Mouse (Mus musculus) frontal cortex, postnatal 36 days (tissue): ENCODE results near the gene Grik3.

Experiments
- DNase-seq, 2 experiments: peaks; one replicate each; pipeline ENCODE4 v3.0.0; 2022; ENCODE audit warnings: low spot score in 2 of 2

Gene Grik3

DNA sequence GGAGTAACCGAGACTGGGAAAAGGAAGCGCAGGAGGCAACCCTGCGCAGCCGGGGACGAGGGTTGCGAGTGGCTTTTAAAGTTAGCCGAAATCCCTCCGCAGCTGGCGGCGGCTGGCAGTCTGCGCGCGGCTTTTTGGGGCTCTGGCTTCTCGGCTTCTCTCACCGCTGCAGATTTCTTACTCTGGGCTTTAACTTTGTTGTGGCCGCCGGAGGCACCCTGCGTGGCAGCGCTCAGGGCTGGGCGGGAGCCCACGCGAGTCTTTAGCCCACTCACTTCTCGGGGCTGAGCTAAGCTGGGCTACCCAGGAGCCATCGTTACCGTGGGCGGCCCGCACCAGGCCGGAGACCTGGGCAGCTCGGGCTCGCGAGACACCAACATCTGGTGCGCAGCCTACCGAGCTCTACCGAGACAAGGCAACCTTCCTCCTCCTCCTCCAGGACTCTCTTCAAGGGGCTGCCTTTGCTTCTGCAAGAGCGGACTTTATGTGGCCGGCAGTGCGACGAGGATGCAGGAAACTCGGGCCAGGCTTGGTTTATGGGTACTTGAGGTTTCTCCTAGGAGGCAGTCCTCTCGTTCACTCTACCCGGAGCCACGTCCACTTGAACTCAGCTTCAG lies 1.1 kb downstream of the Grik3 start:
- DNase-seq: peak in 1 of 2 experiments; percentile 24

DNA sequence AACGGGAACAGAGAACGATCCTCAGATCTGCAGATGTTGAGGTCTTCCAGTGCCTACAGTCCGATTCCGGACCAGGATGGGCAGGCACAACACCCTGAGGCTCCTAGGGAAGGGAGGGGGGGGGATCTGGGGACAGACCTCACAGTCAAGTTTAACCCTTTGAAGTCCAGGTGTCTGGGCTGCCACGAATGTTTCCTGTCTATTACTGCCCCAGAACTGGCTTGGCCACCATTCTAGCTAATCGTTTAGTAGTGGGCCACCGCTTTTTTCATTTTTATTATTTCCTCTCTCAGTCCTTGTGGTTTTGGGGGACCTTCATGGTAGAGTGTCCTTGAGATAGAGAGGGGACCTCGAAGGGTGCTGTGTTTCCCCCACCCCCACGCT lies 1.6 kb downstream of the Grik3 start:
- DNase-seq: no peak

DNA sequence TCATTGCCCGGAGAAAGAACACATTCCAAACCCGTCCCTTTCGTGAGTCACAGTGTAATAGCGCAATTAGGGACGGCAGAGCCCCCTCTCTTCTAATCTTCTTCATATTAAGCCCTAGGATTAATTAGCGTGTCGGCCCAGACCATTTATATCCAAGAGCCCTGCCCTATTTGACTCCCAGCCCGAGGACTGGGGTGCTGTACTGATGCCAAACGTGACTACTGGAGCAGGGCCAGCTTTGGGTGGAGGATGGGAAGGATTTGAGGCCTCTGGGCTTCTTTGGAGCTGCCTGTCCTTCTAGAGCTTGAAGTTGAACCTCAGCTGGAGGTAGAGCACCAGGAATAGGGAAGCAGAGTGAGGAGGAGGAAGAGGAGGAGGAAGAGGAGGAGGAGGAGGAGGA lies 2.2 kb downstream of the Grik3 start:
- DNase-seq: no peak

DNA sequence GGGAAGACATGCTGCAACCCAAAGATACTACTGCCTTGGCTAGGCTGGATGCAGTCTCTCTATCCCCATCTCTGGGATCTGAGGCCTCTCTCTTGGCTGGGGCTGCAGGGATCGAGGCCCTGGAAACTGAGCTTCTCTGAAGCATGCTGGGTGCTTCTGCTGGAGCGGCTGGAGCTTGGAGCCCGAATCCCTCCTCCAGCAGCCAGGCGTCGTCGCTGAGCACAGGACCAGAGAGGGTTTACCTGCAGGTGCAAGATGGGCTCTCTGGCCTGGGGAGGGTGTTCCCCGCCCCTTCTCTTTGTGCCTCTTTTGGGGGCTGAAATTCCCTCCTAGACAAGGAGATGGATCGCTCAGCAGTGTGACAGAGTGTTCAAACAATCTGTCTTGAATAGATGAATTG lies 2.6 kb downstream of the Grik3 start:
- no peak for DNase-seq

DNA sequence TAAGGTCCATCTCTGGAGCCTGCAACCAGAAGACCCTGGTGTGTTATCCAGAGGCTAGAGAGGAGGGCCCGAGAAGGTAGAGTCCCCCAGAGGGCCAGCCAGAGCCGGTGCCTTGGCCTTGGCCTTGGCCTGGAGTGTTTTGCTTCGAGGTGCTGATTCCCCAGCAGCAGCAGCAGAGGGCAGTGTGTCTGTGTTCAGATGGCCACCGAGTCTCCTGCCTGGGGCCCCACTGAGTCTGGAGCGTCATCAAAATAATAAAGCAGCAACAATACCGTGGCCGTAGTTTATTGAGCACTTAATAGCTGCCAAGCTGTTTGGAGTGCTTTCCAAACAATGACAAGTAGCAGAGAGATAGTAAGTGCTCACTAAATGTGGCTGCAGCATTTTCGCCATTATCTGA lies 5.0 kb downstream of the Grik3 start:
- DNase-seq: no peak

DNA sequence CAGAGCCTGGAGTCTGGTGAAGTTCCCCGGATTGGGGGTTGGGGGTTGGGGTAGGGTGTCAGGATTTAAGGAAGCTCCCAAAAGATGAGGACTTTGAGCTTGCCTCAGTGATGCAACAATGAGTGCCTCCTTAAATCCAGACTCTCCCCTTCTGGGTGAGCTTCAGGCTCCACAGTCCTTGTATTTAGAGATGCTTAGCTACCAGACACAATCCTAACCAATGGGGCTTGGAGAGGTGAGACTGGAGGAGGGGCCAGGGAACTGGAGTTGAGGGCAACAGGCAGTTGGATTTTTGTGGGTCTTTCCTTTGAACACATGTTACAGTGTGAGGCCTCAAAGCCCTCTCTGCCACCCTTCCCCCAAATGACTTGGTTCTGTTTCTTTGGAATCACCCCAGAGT lies 6.5 kb downstream of the Grik3 start:
- DNase-seq: no peak

DNA sequence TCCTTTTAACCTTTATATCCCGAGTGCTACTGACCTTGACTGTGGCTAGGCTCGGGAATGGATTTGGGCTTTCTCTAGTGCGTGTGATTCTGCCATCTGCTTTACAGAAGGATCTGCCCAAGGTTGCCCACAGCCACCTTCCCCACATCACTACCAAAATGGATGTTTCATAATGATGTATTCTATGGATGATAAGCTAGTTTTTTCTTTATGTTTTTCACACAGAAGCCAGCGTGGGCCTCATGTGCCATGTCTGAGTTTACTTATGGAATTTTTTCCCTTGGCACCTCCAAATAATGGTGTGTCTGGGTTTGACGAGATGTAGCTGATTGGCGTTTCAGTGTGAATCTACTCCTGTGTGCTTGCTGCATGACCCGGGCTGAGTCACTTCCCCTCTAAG lies 7.0 kb downstream of the Grik3 start:
- peak in 1 of 2 experiments; percentile 47 for DNase-seq

DNA sequence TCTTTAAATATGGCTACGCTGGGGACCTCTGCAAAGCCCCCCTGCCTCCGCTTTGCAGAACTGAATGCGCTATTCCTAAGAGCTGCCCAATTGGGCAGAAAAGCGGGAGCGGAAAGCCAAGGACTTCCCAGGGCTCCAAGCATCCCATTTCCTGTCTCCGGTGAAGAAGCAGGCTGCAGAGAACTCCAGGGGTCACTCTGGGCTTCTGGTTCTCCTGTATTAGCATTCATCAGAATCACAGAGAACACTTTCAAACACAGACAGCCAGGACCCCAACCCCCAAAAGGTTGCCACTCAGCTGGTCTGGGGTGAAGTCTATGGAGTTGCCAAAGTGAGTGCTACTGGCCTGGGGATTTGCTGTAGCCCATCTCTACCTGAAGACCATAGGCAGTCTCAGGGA lies 8.4 kb downstream of the Grik3 start:
- DNase-seq: no peak

DNA sequence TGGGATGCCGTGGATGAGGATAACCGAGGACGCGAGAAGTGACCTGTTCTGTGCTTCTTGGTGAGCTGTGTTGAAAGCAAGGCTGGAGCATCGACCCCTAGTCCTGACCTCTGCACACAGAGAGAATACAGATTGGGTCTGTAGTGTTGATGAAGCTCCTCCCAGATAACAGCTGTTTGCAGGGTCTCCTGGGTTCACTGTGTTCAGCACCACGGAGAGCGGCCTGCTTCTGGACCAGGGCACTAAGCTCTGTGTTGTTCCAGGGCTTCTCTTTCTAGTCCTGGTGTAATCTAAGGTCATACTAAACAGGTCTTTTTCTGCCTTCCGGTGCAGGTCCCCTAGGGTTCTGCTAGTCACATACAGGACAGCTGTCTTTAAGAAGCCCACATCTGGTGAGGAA lies 12.4 kb downstream of the Grik3 start:
- no peak for DNase-seq

DNA sequence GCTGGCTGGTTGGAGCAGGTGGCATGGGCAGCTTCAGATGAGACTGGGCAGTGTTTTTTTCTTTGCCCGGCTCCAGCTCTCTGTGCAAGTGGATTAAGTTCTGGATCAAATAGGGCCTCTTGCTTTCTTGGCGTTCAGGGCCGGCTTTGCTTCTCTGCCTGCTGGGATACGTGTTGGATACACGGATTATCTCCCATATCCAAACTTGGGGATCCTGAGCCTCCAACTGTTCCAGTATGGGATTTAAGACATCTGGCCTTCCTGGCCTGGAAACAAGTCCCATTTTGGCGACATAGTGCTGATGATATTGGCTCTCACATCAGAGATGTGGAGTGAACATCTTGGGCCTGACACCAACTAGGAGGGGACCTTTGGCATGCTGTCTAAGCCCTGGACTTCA lies 21.9 kb downstream of the Grik3 start:
- no peak for DNase-seq

DNA sequence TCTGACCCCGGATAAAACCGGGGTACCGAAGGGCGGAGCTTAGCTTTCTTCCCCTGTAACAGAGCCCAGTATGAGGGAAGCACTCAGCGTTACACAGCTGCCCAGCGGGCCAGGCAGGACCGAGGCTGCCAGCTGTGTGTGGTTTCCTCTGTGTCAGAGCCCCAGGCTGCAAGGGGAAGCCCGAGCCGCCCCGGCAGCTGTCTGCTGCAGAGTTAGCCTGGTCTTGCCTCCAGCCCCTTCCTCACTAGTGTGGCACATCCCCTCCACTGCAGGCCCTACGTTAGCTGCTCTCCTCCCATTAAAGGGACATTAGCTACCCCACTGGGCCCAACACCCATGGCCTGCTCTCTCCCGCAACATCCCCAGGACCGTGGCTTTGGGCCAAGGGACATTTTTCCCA lies 25.1 kb downstream of the Grik3 start:
- no peak for DNase-seq

DNA sequence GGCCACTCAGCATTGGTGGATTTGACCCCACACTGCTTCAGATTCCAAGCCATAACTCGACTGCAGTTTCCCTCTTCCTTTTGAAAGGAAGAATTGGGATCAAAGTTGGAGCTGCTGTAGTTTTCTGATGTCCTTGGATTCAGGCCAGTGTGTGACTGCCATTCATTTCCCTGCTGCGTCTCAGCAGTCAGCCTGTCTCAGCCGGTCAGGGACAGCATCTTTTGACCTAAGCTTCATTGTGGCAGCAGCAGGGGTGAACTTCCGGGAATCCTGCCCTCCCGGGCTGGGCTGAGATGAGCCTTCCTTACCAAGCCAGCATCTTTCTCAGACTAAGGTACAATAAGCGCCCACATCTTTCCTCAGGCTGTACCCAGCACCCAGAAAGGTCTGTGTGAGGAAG lies 26.1 kb downstream of the Grik3 start:
- no peak for DNase-seq

DNA sequence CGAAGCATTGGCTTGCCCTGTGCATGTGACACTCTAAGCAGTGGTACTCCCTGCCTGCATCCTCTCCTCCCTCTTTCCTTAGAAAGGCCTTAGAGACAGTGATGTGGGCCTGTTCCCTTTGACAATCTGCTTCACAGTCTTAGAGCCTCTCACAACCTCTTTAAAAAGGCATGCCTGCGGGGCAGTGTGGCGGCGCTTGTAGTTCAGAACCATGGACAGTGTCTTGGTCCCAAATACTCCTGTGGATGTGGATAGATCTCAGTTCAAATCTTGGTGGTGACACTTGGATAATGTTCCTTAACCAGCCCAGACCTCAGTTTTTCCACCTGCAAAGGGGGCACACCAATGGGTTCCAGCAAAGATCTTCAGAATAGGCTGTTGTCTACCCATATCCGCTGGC lies 28.4 kb downstream of the Grik3 start:
- no peak for DNase-seq

DNA sequence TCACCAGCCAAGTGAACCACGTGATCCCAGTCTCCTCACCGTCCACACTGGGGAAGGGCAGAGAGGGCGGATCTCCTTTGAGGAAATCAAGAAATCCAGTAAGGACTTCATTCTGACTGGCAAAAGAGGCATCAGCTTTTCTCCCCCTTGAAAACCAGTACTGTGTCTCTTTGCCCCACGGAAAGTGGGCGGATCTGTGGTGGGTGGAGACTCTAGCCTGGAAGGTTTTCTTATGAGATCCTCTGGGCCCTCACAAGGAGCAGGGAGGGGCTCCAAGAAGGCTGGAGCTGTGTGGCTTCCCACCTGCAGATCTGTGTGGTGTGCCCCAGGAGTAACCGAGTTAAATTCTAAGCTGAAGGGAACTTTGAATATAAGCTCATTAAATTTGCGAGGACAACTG lies 32.4 kb downstream of the Grik3 start:
- DNase-seq: no peak

DNA sequence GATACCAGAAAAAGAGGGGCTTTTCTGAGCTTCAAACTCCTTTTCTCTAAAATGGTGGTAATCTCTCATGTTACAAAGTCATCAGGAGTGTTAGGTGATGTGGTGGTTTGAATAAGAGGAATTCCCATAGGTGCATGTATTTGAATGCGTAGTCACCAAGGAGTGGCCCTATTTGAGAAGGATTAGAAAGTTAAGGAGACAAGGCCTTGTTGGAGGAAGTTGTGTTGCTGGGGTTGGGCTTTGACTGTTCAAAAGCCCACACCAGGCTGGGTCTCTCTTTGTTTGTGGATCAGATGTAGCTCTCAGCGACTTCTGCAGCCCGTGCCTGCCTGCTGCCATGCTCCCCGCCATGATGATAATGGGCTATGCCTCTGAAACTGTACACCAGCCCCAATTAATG lies 34.8 kb downstream of the Grik3 start:
- no peak for DNase-seq

DNA sequence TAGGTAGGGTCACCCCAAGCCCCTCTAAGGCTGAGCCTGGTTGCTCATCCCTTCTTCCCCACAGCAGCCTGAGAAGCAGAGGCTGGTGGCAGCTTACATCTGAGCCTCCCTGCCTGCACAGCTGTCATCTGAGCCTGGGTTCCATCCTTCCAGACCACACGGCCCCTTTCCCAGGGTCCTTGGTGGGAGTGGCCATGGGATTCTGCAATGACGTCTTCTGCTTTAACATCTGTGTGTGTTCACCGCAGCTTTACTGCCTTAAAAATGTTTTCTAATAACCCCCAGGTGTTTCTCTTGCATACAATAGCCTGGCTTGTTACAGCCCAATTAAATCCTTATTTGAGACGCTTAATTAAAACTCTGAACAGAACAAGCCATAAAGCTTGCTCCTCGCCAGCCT lies 35.9 kb downstream of the Grik3 start:
- DNase-seq: no peak

DNA sequence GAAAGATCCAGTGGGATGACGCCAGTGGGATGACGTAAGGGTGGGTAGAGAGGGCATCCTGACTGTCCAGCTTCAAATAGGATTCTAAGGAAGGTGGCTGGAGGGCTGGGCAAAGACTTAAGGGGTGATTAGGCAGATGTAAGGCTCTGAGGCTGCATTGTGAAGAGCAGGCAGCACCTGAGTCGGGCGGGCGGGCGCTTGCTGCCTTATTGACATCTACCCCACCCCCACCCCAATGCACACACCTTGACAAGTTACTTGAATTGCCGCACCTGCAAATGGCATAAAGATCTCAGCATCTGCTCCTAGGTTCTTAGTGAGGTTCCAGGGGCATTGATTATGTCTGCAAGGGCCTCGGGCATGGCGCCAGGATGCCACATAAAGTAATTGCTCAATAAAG lies 43.5 kb downstream of the Grik3 start:
- DNase-seq: no peak

DNA sequence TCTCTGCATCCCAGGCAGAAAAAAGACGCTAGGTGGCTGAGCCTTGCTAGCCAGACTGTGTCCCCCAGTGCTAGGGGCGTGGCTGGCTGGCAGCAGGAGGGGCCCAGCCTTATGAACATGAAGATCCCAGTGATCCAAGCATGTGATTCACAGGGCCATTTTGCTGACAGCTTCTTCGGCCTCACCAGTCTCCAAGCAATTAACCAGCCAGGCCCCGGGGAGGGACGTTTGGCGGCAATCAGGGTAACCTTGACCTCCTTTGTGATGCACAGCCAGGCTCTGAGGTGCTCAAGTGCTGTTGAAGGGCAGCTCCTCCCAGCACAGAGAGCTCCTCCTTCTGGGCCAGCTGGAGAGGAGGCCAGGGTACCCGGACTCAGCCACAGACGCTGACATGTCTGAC lies 43.9 kb downstream of the Grik3 start:
- no peak for DNase-seq

DNA sequence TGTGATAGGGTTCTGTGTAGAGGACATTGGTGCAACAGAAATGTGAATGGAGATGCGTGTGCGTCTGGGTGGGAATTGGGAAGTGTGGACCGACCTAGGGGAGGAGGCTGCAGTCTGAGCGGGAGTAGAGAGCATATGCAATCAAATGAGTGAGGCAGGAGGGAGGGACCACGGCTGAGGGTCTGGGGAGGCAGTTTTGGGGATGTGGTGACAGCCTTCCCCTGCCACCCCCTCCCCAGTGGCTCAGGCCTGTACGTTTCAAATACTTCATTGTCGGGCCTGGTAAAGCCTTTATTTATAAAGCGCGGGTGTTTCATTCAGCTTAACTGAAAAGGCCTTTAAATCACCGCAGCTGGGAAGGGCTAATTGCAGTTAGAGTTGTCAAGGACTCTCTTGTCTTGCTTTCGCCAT lies 44.5 kb downstream of the Grik3 start:
- no peak for DNase-seq

DNA sequence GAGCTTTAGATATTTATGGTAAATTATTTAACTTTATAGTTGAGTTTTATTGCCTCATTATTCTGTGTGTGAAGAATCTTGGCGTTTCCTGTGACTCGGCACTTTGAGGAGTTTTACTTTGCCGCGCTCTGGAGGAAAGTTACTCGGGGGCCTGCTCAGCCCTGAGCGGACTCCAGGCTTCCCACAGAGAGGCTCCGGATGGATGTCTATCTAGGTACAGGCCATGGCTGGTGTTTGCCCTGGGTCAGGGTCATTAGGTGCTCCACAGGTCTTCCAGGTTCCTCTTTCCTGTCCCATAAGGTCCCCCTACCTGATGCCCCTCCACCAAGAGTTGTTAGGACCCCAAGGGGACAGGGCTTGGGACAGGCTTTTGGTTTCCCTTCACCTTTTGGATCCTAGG lies 45.0 kb downstream of the Grik3 start:
- no peak for DNase-seq

DNA sequence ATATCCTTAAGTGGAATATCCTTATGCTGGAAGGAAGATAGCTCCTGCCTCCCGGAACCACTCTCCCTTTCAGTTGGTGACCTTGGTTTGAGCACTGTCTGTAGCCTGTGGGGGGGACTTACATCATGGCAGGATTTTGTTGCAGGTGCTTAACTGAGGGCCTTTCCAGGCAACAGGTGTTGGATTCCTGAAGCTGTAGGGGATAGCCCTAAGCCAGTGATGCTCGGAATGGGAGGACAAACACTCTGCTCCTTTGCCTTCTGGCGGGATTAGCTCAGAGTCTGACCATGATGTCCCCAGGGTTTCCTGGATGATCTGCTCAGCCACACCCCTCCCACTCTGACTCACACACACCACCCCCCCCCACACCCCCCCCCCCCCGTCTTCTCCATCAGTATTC lies 45.5 kb downstream of the Grik3 start:
- DNase-seq: no peak

DNA sequence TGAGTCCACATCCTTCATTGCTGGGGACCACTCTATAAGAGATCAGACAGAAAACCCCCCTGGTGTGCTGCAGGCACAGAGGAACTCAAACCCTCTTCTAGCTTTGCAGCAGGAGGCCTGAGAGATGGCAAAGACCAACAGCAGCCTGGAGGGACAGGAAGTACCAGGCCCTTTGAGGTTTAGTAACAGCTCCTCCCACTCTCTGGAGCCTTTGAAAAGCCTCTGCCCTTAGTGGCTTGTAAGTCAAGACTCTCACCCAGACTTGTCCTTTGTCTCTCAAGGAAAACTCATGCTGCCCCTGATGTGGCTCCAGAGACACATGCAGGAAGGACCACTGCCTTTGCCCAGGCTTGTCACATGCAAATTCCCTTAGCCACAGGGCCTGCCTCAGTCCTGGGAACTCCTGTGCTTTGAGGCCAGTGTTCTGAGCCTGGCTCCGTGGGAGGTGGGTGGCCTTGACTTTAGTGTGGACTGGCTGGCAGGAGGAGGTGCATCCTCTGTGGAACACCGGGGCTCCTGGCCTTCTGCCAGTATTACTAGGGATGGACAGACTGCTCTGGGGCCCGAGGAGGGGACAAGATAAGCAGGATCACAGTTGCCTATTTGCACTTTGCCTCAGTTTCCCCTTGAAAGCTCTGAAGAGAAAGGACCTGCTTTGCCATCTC lies 47.9 kb downstream of the Grik3 start:
- no peak for DNase-seq

DNA sequence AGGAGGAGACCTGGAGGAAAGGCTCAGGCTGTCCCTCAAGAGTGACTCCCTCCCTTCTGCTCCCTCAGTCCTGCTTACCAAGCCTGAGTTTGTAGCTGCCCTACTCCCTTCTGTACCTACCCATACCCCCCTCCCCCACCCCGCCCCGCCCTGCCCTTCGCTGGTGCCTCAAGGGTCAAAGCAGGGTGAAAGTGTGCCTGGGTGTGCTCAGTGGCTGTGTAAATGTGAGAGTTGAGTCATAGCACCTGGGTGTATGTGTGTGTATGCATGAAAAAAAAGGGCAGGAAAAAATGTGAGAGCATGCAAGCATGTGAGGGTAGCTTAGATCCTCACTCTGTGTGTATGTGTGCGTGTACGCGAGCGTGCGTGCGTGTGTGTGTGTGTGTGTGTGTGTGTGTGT lies 49.1 kb downstream of the Grik3 start:
- no peak for DNase-seq

DNA sequence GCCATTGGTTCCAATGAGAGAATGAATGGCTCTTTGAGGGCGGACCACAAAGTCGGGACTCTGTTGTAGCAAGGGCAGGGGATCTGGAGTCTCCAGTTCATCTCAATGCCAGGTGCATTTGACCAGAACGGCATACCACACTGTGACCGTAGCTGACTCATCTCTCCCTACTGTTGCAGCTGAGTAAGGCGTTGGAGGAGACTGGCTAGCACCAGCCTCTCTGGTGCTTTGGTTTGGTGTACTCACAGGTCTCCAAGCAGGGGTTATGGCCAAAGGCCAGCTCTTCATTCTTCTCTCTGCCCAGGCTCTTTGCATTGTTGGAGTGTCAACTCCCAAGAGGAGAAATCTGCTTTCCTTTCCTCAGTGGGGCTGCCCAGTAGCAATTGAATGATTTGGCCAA lies 52.7 kb downstream of the Grik3 start:
- no peak for DNase-seq
